Mouse (Mus musculus): ENCODE results near the gene Edc3. TPM values are rescaled to one million over a fixed set of nuclear protein-coding genes. Genes with fewer than 3 reads are reported as not detected.

The Edc3 gene
- polyA plus RNA-seq, 1 experiment from 2014 or later = 24.1 TPM

DNA sequence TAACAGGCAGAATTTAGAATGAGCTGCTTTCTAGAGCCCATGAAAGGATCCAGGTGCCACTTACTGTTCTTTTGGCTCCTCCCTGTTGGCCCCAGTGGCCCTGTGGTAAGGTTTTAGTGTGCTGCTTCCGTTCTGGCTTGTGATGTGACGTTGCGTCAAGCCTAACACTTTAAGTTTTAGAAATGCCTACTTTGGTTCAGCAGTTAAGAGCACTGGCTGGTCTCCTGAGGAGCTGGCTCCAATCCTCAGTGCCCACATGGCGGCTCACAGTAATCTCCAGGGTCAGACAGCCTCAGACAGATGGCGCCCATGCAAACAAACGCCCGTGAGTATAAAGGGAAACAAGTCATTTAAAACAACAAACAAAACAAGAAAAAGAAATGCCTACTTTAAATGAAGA is 10.1 kb downstream of the Edc3 start:
- ATAC-seq (ENCODE audit: low FRiP score, low TSS enrichment) = no peak
- no peaks in the 10 kb centered on the region for H3K9me3 ChIP-seq (ENCODE audit: control insufficient read depth, low read length)
- H3K36me3 ChIP-seq (ENCODE audit: control insufficient read depth, insufficient read depth, low read length) = peaks cover 71% of the 10 kb centered on the region
- no peak overlapping the region for H3K27ac ChIP-seq (ENCODE audit: low read depth, low read length)
- no peak overlapping the region for H3K4me3 ChIP-seq (ENCODE audit: low read length)
- no peaks in the 10 kb centered on the region for H3K4me1 ChIP-seq (ENCODE audit: control insufficient read depth, insufficient read depth, low read length)
- H3K4me2 ChIP-seq (replicated peaks; ENCODE audit: low read depth, low read length) = no peak overlapping the region
- no peak overlapping the region for H3K9ac ChIP-seq (ENCODE audit: low read depth, low read length)
- WGBS = 91% methylated on average over 7 of the region's 7 CpGs
- H3K27me3 ChIP-seq (ENCODE audit: control insufficient read depth, insufficient read depth, low read length) = no peaks in the 10 kb centered on the region

DNA sequence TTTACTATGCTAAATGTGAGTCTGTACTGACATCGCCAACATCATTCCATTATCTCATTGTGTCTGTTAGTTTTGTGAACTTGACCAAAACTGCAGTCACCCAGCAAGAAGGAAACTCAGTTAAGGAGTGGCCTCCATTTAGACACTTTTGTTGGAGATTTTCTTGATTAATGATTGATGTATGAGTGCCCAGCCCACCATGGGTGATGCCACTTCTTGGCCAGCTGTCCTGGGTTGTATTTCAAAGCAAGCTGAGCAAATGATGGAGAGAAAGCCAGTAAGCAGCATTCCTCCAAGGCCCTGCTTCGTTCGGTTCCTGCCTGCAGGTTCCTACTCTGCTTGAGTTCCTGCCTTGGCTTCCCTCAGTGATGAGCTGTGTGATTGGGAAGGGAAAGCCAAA is 12.4 kb downstream of the Edc3 start:
- H3K4me2 ChIP-seq (replicated peaks; ENCODE audit: low read depth, low read length) = no peak overlapping the region
- 93% methylated on average over 3 of the region's 3 CpGs for WGBS
- no peaks in the 10 kb centered on the region for H3K9me3 ChIP-seq (ENCODE audit: control insufficient read depth, low read length)
- no peak for ATAC-seq (ENCODE audit: low FRiP score, low TSS enrichment)
- no peak overlapping the region for H3K27ac ChIP-seq (ENCODE audit: low read depth, low read length)
- no peaks in the 10 kb centered on the region for H3K27me3 ChIP-seq (ENCODE audit: control insufficient read depth, insufficient read depth, low read length)
- no peaks in the 10 kb centered on the region for H3K4me1 ChIP-seq (ENCODE audit: control insufficient read depth, insufficient read depth, low read length)
- H3K9ac ChIP-seq (ENCODE audit: low read depth, low read length) = no peak overlapping the region
- H3K4me3 ChIP-seq (ENCODE audit: low read length) = no peak overlapping the region
- H3K36me3 ChIP-seq (ENCODE audit: control insufficient read depth, insufficient read depth, low read length) = peaks cover 57% of the 10 kb centered on the region

DNA sequence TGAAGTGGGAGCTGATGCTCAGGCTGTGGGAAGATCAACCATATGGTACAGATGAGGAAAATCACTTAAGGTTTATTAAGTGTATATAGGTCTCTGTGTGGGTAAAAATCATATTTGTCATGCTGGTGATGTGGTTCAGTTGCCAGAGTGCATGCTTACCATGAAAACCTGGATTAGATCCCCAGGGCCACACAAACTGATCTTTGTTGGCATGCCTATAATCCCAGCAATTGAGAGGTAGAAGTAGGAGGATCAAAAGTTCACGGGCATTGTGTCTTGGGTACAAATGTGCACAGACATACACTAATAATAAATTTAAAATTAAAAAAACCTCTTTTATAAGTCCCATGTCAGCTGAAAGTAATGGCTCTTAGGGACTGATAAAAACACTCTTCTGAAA is 14.0 kb downstream of the Edc3 start:
- no peak overlapping the region for H3K4me2 ChIP-seq (replicated peaks; ENCODE audit: low read depth, low read length)
- H3K4me3 ChIP-seq (ENCODE audit: low read length) = no peak overlapping the region
- no peaks in the 10 kb centered on the region for H3K4me1 ChIP-seq (ENCODE audit: control insufficient read depth, insufficient read depth, low read length)
- ATAC-seq (ENCODE audit: low FRiP score, low TSS enrichment) = no peak
- no peak overlapping the region for H3K27ac ChIP-seq (ENCODE audit: low read depth, low read length)
- H3K27me3 ChIP-seq (ENCODE audit: control insufficient read depth, insufficient read depth, low read length) = no peaks in the 10 kb centered on the region
- H3K9me3 ChIP-seq (ENCODE audit: control insufficient read depth, low read length) = no peaks in the 10 kb centered on the region
- H3K9ac ChIP-seq (ENCODE audit: low read depth, low read length) = no peak overlapping the region
- peaks cover 58% of the 10 kb centered on the region for H3K36me3 ChIP-seq (ENCODE audit: control insufficient read depth, insufficient read depth, low read length)
- 86% methylated on average over 1 of the region's 1 CpGs for WGBS

DNA sequence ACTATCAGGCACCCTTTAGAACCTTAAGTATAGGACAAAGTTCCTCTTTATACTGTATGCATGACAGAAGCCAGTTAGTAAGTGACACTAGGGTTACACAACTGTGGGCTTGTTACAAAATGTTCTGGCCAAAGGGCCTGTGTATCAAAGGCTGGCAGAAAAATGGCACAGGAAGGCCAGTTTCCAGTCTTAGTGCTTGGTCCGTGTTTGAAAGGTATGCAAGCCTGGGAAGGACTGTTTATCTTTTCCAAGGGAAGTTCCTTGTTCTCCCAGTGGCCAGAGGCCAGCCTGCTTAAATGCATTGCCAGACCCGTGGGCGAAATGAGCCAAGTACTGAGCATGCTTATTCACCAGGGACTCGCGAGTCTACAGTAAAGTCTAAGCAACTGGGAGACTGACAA is 15.0 kb downstream of the Edc3 start:
- Histone ChIP-seq H3K4me1 (ENCODE audit: control insufficient read depth, insufficient read depth, low read length) (no peaks in the 10 kb centered on the region), H3K4me3 (ENCODE audit: low read length) (no peak overlapping the region), H3K4me2 (replicated peaks; ENCODE audit: low read depth, low read length) (no peak overlapping the region), H3K9me3 (ENCODE audit: control insufficient read depth, low read length) (no peaks in the 10 kb centered on the region), H3K27ac (ENCODE audit: low read depth, low read length) (no peak overlapping the region), H3K27me3 (ENCODE audit: control insufficient read depth, insufficient read depth, low read length) (no peaks in the 10 kb centered on the region), H3K36me3 (ENCODE audit: control insufficient read depth, insufficient read depth, low read length) (peaks cover 58% of the 10 kb centered on the region), H3K9ac (ENCODE audit: low read depth, low read length) (no peak overlapping the region)
- WGBS = 76% methylated on average over 5 of the region's 5 CpGs
- no peak for ATAC-seq (ENCODE audit: low FRiP score, low TSS enrichment)

DNA sequence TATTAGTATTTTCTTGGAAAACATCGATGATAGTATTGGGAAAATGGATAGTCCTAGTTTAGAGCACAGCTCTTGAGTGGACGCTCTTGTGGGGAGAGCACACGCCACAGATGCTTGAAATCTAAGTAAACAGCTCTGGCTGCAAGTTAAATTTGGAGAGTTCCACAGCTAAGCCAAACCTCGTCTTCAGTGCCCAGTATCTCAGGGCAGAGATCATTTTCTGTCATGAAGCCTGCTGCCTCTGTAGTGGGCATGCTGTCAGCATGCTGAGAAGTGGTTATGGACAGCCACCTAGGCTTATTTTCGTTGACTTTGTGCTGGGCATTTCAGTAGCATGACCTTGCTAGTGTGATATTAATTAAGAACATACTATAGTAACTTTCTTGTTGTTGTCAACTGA is 15.5 kb downstream of the Edc3 start:
- peaks cover 54% of the 10 kb centered on the region for H3K36me3 ChIP-seq (ENCODE audit: control insufficient read depth, insufficient read depth, low read length)
- no peak overlapping the region for H3K4me2 ChIP-seq (replicated peaks; ENCODE audit: low read depth, low read length)
- WGBS = 88% methylated on average over 5 of the region's 5 CpGs
- no peak overlapping the region for H3K27ac ChIP-seq (ENCODE audit: low read depth, low read length)
- no peak overlapping the region for H3K4me3 ChIP-seq (ENCODE audit: low read length)
- H3K27me3 ChIP-seq (ENCODE audit: control insufficient read depth, insufficient read depth, low read length) = no peaks in the 10 kb centered on the region
- H3K9ac ChIP-seq (ENCODE audit: low read depth, low read length) = no peak overlapping the region
- H3K4me1 ChIP-seq (ENCODE audit: control insufficient read depth, insufficient read depth, low read length) = no peaks in the 10 kb centered on the region
- no peaks in the 10 kb centered on the region for H3K9me3 ChIP-seq (ENCODE audit: control insufficient read depth, low read length)
- ATAC-seq (ENCODE audit: low FRiP score, low TSS enrichment) = no peak

DNA sequence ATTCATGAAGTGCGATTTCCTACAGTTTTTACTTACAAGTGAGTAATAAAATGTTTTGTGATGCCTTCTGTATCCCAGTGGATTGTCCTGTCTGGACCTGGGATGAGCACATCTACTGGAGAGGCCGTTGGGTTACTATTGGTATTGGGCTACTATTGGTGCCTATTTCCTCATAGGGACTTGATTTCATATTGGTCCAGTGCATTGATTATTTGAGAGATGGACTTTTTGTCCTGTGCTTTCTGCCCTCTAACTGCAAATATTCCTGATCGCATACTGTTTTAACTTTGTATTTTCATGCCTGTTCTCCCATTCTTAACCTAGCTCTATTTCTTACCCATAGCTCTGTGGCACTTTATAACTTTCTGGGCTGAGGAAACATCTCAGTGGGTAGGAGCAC is 16.4 kb downstream of the Edc3 start:
- peaks cover 55% of the 10 kb centered on the region for H3K36me3 ChIP-seq (ENCODE audit: control insufficient read depth, insufficient read depth, low read length)
- no peak for ATAC-seq (ENCODE audit: low FRiP score, low TSS enrichment)

DNA sequence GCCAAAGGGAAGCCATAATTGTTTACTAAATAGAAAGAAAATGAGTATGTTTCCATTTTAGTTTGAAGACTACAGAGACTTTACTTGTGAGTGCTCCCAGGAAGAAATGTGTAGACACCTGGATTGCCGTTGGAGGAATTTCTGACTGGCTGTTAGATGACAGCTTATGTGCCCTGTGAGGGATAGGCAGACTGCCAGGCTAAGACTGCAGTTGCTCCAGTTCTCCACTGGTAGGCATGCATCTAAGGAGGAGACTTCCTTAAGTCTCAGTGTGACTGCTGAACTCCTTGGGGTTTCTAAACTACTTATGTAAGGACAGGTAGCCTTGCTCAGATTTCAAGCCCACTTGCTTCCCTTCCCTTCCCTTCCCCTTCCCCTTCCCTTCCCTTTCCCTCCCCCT is 20.0 kb downstream of the Edc3 start:
- Histone ChIP-seq H3K9ac (ENCODE audit: low read depth, low read length) (no peak overlapping the region), H3K4me2 (replicated peaks; ENCODE audit: low read depth, low read length) (no peak overlapping the region), H3K4me1 (ENCODE audit: control insufficient read depth, insufficient read depth, low read length) (no peaks in the 10 kb centered on the region), H3K36me3 (ENCODE audit: control insufficient read depth, insufficient read depth, low read length) (peaks cover 47% of the 10 kb centered on the region), H3K27ac (ENCODE audit: low read depth, low read length) (no peak overlapping the region), H3K9me3 (ENCODE audit: control insufficient read depth, low read length) (no peaks in the 10 kb centered on the region), H3K27me3 (ENCODE audit: control insufficient read depth, insufficient read depth, low read length) (no peaks in the 10 kb centered on the region), H3K4me3 (ENCODE audit: low read length) (no peak overlapping the region)
- WGBS = 100% methylated on average over 1 of the region's 1 CpGs
- no peak for ATAC-seq (ENCODE audit: low FRiP score, low TSS enrichment)

More for the DNA sequence above, 16.4 kb downstream of the Edc3 start:
- H3K9me3 ChIP-seq (ENCODE audit: control insufficient read depth, low read length) = no peaks in the 10 kb centered on the region
- H3K27me3 ChIP-seq (ENCODE audit: control insufficient read depth, insufficient read depth, low read length) = no peaks in the 10 kb centered on the region
- 95% methylated on average over 3 of the region's 3 CpGs for WGBS
- no peak overlapping the region for H3K4me2 ChIP-seq (replicated peaks; ENCODE audit: low read depth, low read length)
- H3K27ac ChIP-seq (ENCODE audit: low read depth, low read length) = no peak overlapping the region
- no peak overlapping the region for H3K4me3 ChIP-seq (ENCODE audit: low read length)
- H3K4me1 ChIP-seq (ENCODE audit: control insufficient read depth, insufficient read depth, low read length) = no peaks in the 10 kb centered on the region
- no peak overlapping the region for H3K9ac ChIP-seq (ENCODE audit: low read depth, low read length)

DNA sequence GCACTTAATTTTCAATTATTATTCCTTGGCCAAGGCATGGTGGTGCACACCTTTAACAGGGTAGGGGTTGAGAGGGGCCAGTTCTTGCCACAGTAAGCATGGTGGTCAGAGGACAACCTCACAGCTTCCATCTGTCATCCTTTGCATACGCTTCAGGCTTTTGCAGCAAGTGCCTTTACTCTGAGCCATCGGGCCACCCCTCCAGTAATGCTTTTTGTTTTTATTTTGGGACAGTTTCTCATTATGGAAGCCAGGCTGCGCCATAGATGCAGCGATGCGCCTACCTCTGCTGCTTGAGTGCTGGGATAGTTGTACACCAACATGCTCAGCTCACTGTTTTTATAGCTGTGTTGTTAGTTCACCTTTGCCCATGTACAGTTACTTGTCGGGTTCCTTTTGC is 25.3 kb downstream of the Edc3 start:
- Histone ChIP-seq H3K9me3 (ENCODE audit: control insufficient read depth, low read length) (no peaks in the 10 kb centered on the region), H3K27me3 (ENCODE audit: control insufficient read depth, insufficient read depth, low read length) (no peaks in the 10 kb centered on the region), H3K9ac (ENCODE audit: low read depth, low read length) (no peak overlapping the region), H3K4me2 (replicated peaks; ENCODE audit: low read depth, low read length) (no peak overlapping the region), H3K27ac (ENCODE audit: low read depth, low read length) (no peak overlapping the region), H3K4me3 (ENCODE audit: low read length) (no peak overlapping the region), H3K36me3 (ENCODE audit: control insufficient read depth, insufficient read depth, low read length) (peaks cover 27% of the 10 kb centered on the region), H3K4me1 (ENCODE audit: control insufficient read depth, insufficient read depth, low read length) (no peaks in the 10 kb centered on the region)
- WGBS = 90% methylated on average over 6 of the region's 6 CpGs
- ATAC-seq (ENCODE audit: low FRiP score, low TSS enrichment) = no peak

DNA sequence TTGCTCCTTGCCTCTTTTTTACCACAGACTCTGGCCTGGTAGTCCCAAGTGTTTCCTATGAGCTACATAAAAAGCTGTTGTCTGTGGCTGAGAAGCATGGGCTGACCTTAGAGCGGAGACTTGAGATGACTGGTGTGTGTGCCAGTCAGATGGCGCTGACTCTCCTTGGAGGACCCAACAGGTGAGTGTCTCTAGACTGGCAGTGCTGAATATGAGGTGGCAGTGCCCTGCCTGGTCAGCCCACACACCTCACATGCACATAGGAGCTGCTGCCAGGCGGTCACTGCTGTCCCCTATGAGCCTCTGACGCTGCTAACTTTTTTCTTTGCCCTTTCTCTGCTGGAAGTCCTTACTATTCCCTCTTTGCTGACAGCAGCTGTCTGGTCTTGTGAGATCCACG is 31.5 kb downstream of the Edc3 start:
- no peak overlapping the region for H3K4me3 ChIP-seq (ENCODE audit: low read length)
- 91% methylated on average over 5 of the region's 5 CpGs for WGBS
- H3K36me3 ChIP-seq (ENCODE audit: control insufficient read depth, insufficient read depth, low read length) = peaks cover 39% of the 10 kb centered on the region
- no peak for ATAC-seq (ENCODE audit: low FRiP score, low TSS enrichment)
- no peak overlapping the region for H3K4me2 ChIP-seq (replicated peaks; ENCODE audit: low read depth, low read length)
- H3K9me3 ChIP-seq (ENCODE audit: control insufficient read depth, low read length) = no peaks in the 10 kb centered on the region
- H3K9ac ChIP-seq (ENCODE audit: low read depth, low read length) = no peak overlapping the region
- H3K27ac ChIP-seq (ENCODE audit: low read depth, low read length) = no peak overlapping the region
- no peaks in the 10 kb centered on the region for H3K4me1 ChIP-seq (ENCODE audit: control insufficient read depth, insufficient read depth, low read length)
- no peaks in the 10 kb centered on the region for H3K27me3 ChIP-seq (ENCODE audit: control insufficient read depth, insufficient read depth, low read length)

All from kidney, embryonic 14.5 days (tissue).